ENCODE assay signal across 8 mouse cellular contexts in the genomic region with DNA sequence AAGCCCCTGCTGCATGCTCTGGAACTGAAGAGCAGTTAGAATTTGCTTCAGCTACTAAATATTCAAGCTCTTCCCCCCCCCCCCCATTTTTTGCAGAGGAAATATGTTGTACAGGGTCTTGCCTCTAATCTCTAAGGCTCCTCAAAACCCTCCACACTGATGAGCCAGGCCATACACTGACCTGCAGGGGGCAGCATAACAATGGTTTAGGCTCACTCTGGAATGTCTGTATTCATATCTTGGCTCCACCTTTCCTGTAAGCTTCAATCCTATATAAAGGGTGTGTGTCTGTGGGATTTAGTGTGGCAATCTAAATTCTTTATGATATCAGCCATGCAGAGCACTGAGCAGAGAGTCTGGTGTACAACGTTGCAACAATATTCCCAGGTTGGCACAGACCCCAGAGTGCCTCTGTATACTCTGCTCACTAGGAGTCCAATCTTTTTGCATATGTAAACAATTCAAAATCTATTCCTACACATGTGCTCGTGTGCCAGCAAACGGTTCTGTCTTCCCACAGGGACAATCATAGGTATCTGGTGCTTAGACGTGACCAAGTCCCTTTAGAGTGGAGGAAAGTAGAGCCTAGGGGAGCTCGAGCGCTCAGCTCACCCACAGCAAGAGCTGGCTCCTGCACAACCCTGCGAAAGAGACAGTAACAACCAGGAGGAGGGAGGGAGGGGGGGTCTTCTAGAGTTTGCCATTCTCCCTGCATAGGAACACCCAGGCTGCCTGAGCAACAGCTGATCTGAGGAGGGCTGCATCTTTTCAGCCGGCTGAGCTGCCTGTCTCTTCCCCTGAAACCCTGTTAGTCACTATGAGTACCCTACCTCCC.
DNase-seq lines count a peak whose midpoint lies in the region; ATAC-seq and TF ChIP-seq lines count a peak whose summit lies in the region.

No protein-coding gene starts in this region.

- 0 out of 2 replicates have a peak, but pooled peaks cover under 1% of the 10 kb centered on the region for H3K79me2 ChIP-seq in liver, adult 2 months (ENCODE audit: control insufficient read depth, insufficient read depth, low read length)

- H3K9ac ChIP-seq in kidney, embryonic 16.5 days (replicated peaks; ENCODE audit: low read length) = no peak overlapping the region
- no peak overlapping the region for H3K9ac ChIP-seq in liver, adult 2 months (ENCODE audit: low read depth, low read length)
- no peak overlapping the region for H3K9ac ChIP-seq in neural tube, embryonic 12.5 days

- no peak for TF ChIP-seq POLR2A in cortical plate, adult 2 months (IDR thresholded peaks at IDR 0.05; ENCODE audit: extremely low read depth, insufficient read depth, low read length)
- no peak for TF ChIP-seq POLR2A in liver, adult 2 months (IDR thresholded peaks at IDR 0.05; ENCODE audit: extremely low read depth, insufficient read depth, low read length)

- peak; percentile 85 for TF ChIP-seq CTCF in cortical plate, adult 2 months (IDR thresholded peaks at IDR 0.05; ENCODE audit: extremely low read depth, insufficient read depth, low read length)
- TF ChIP-seq CTCF in liver, adult 2 months (IDR thresholded peaks at IDR 0.05; ENCODE audit: low read depth, low read length) = peak; percentile 60; the same call in 1 of the 2 replicates

- H3K27me3 ChIP-seq in kidney, embryonic 16.5 days (ENCODE audit: insufficient read depth, low read length) = no peaks in the 10 kb centered on the region
- H3K27me3 ChIP-seq in liver, adult 2 months (ENCODE audit: control insufficient read depth, insufficient read depth, low read length) = no peaks in the 10 kb centered on the region
- no peaks in the 10 kb centered on the region for H3K27me3 ChIP-seq in neural tube, embryonic 12.5 days (replicated peaks)

- peak; percentile 50 for DNase-seq in A20 (ENCODE audit: low read depth, low spot score)
- DNase-seq in ZHBTc4 (ENCODE audit: low read depth, low spot score) = peak; percentile 83
- DNase-seq in gastrocnemius, postnatal 4 days (ENCODE audit: low spot score in 2 of 2) = peak; percentile 41 to 61
- peak; percentile 42 for DNase-seq in liver, adult 2 months (ENCODE audit: extremely low read depth, low read depth, low spot score)
- peak; percentile 79 for DNase-seq in testis, postnatal 10 days (ENCODE audit: low spot score)

- ATAC-seq in kidney, embryonic 16.5 days (ENCODE audit: low FRiP score, low TSS enrichment) = peak; percentile 83; the same call in 1 of the 2 replicates
- ATAC-seq in neural tube, embryonic 12.5 days (ENCODE audit: low FRiP score, low read depth) = peak; percentile 74; the same call in 1 of the 2 replicates

- 0 out of 2 replicates have a peak, but pooled peaks cover 2% of the 10 kb centered on the region for H3K36me3 ChIP-seq in kidney, embryonic 16.5 days (ENCODE audit: insufficient read depth, low read length)
- no peaks in the 10 kb centered on the region for H3K36me3 ChIP-seq in liver, adult 2 months (ENCODE audit: control insufficient read depth, insufficient read depth, low read length)
- no peaks in the 10 kb centered on the region for H3K36me3 ChIP-seq in neural tube, embryonic 12.5 days

- no peak overlapping the region for H3K4me3 ChIP-seq in cortical plate, adult 2 months (ENCODE audit: insufficient read depth, low read length)
- H3K4me3 ChIP-seq in kidney, embryonic 16.5 days (ENCODE audit: low read length) = no peak overlapping the region
- H3K4me3 ChIP-seq in liver, adult 2 months (ENCODE audit: insufficient read depth, low read depth, low read length) = no peak overlapping the region
- no peak overlapping the region for H3K4me3 ChIP-seq in neural tube, embryonic 12.5 days

- no peak overlapping the region for H3K4me2 ChIP-seq in kidney, embryonic 16.5 days (replicated peaks; ENCODE audit: low read depth, low read length)
- H3K4me2 ChIP-seq in neural tube, embryonic 12.5 days (replicated peaks) = 0 out of 2 replicates have a peak overlapping the region, but pooled peaks have one; percentile 9

- H3K27ac ChIP-seq in cortical plate, adult 2 months (ENCODE audit: insufficient read depth, low read length) = no peak overlapping the region
- no peak overlapping the region for H3K27ac ChIP-seq in kidney, embryonic 16.5 days (ENCODE audit: low read length)
- no peak overlapping the region for H3K27ac ChIP-seq in liver, adult 2 months (replicated peaks; ENCODE audit: insufficient read depth, low read depth, low read length)
- no peak overlapping the region for H3K27ac ChIP-seq in neural tube, embryonic 12.5 days

- WGBS in kidney, embryonic 16.5 days = 72% methylated on average over 8 of the region's 8 CpGs
- 43% methylated on average over 8 of the region's 8 CpGs for WGBS in liver, adult 2 months
- whole genome bisulfite sequencing in neural tube, embryonic 12.5 days = 63% methylated on average over 8 of the region's 8 CpGs

- no peaks in the 10 kb centered on the region for H3K9me3 ChIP-seq in kidney, embryonic 16.5 days (ENCODE audit: low read length)
- no peaks in the 10 kb centered on the region for H3K9me3 ChIP-seq in neural tube, embryonic 12.5 days

- H3K4me1 ChIP-seq in cortical plate, adult 2 months (ENCODE audit: control insufficient read depth, insufficient read depth, low read length) = peaks cover 12% of the 10 kb centered on the region
- no peaks in the 10 kb centered on the region; the same call in 1 of the 2 replicates for H3K4me1 ChIP-seq in kidney, embryonic 16.5 days (ENCODE audit: insufficient read depth, low read length)
- 0 out of 2 replicates have a peak, but pooled peaks cover 4% of the 10 kb centered on the region for H3K4me1 ChIP-seq in liver, adult 2 months (ENCODE audit: control insufficient read depth, insufficient read depth, low read length)
- peaks cover 12% of the 10 kb centered on the region; the same call in 1 of the 2 replicates for H3K4me1 ChIP-seq in neural tube, embryonic 12.5 days
